Mouse (Mus musculus) T-helper 17 cell (primary cell): Measurements from ENCODE around the gene Rassf5.

Experiments
- in situ Hi-C, 2 experiments: fragments of 300-600 bp; cut with MboI, MseI; formaldehyde crosslinking; loops; 1 replicate in 1 of 2; 2 replicates in 1 of 2; pipeline ENCODE4 v1.15.1; 2025; ENCODE audit warnings: high pct_unique_total_duplicates in 2 of 2

Rassf5 gene

GRCm38 (mm10) chr1:131245089-131245856 is at the start of gene Rassf5:
Gene Rassf5, minus strand, starts transcription at chr1:131245258.
- in situ Hi-C loops: no loop called here

GRCm38 (mm10) chr1:131293922-131294250 is 48.8 kb upstream of the Rassf5 start:
- in situ Hi-C loops: loop anchor here in 1 of 2 experiments (5.0 kb wide), 1 partner anchor 263 kb away; no protein-coding TSS in a partner anchor

- in situ Hi-C loops: loop anchor here in 1 of 2 experiments (5.0 kb wide), 1 partner anchor 264 kb away; no protein-coding TSS in a partner anchor
Measured at GRCm38 (mm10) chr1:131293221-131293921, 48.3 kb upstream of the Rassf5 start.

- in situ Hi-C loops: loop anchor here in 1 of 2 experiments (5.0 kb wide), 1 partner anchor 267 kb away; no protein-coding TSS in a partner anchor
Measured at GRCm38 (mm10) chr1:131290648-131291047, 45.6 kb upstream of the Rassf5 start.

GRCm38 (mm10) chr1:131288938-131289337 is 43.9 kb upstream of the Rassf5 start:
- in situ Hi-C loops: loop anchor here in 1 of 2 experiments (5.0 kb wide), 2 partner anchors 33 to 263 kb away; no protein-coding TSS in a partner anchor

- in situ Hi-C loops: loop anchor here in 1 of 2 experiments (5.0 kb wide), 2 partner anchors 35 to 265 kb away; no protein-coding TSS in a partner anchor
Measured at GRCm38 (mm10) chr1:131287267-131287666, 42.2 kb upstream of the Rassf5 start.

GRCm38 (mm10) chr1:131286803-131287202 is 41.7 kb upstream of the Rassf5 start:
- in situ Hi-C loops: loop anchor here in 1 of 2 experiments (5.0 kb wide), 2 partner anchors 35 to 265 kb away; no protein-coding TSS in a partner anchor

- in situ Hi-C loops: loop anchor here in 1 of 2 experiments (5.0 kb wide), 2 partner anchors 38 to 268 kb away; no protein-coding TSS in a partner anchor
Measured at GRCm38 (mm10) chr1:131284616-131285015, 39.6 kb upstream of the Rassf5 start.

- in situ Hi-C loops: no loop called here
Measured at GRCm38 (mm10) chr1:131284167-131284566, 39.1 kb upstream of the Rassf5 start.

GRCm38 (mm10) chr1:131281731-131282130 is 36.7 kb upstream of the Rassf5 start:
- in situ Hi-C loops: no loop called here

- in situ Hi-C loops: no loop called here
Measured at GRCm38 (mm10) chr1:131280280-131280679, 35.2 kb upstream of the Rassf5 start.

- in situ Hi-C loops: no loop called here
Measured at GRCm38 (mm10) chr1:131279456-131279776, 34.4 kb upstream of the Rassf5 start, which contains the start of gene Ikbke. Gene Ikbke, minus strand, starts transcription at chr1:131279606.

- in situ Hi-C loops: no loop called here
Measured at GRCm38 (mm10) chr1:131278606-131279455, 33.8 kb upstream of the Rassf5 start.

- in situ Hi-C loops: no loop called here
Measured at GRCm38 (mm10) chr1:131276831-131277230, 31.8 kb upstream of the Rassf5 start.

- in situ Hi-C loops: no loop called here
Measured at GRCm38 (mm10) chr1:131275577-131275976, 30.5 kb upstream of the Rassf5 start.

GRCm38 (mm10) chr1:131274725-131275539 is 29.9 kb upstream of the Rassf5 start:
- in situ Hi-C loops: no loop called here

- in situ Hi-C loops: no loop called here
Measured at GRCm38 (mm10) chr1:131269797-131270578, 24.9 kb upstream of the Rassf5 start.

GRCm38 (mm10) chr1:131268776-131269175 is 23.7 kb upstream of the Rassf5 start:
- in situ Hi-C loops: no loop called here

- in situ Hi-C loops: loop anchor here in 1 of 2 experiments (5.0 kb wide), 1 partner anchor 142 kb away; no protein-coding TSS in a partner anchor
Measured at GRCm38 (mm10) chr1:131263905-131264304, 18.8 kb upstream of the Rassf5 start.

GRCm38 (mm10) chr1:131260309-131260656 is 15.2 kb upstream of the Rassf5 start:
- in situ Hi-C loops: loop anchor here in 1 of 2 experiments (5.0 kb wide), 1 partner anchor 138 kb away; no protein-coding TSS in a partner anchor
